Mouse (Mus musculus) CH12F3 (cell line): ENCODE results near the gene Il33.
"Not testable (repeated sequence)": the region's sequence is repeated elsewhere in the genome, so short reads cannot be mapped to it uniquely, and the experiment has no call there.

Experiments
- in situ Hi-C: fragments of 300-500 bp; cut with MboI; formaldehyde crosslinking; loops from 2 replicates; pipeline ENCODE4 v1.14.3; 2020; ENCODE audit warnings: low sequenced_read_pairs

Gene Il33

DNA sequence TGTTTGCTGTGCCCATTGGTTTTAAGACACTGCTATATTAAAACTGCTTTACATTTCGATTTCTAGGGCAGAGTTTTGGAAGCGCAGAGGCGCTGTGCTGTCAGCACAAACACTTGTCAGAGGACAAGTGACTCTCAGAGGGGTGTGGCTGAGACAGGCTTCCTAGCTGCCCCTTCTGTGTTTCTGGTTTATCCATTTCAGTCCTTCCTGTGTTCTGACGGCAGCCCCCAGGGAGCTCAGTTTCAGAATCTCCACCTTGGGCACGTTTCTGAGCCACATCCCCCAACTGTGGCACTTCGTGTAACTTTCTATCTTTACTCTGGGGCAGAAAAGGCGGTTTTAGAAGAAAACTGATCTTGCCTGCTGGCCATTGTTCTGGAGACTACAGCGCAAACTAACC lies 12.5 kb downstream of the Il33 start:
- in situ Hi-C loops: no loop called here

DNA sequence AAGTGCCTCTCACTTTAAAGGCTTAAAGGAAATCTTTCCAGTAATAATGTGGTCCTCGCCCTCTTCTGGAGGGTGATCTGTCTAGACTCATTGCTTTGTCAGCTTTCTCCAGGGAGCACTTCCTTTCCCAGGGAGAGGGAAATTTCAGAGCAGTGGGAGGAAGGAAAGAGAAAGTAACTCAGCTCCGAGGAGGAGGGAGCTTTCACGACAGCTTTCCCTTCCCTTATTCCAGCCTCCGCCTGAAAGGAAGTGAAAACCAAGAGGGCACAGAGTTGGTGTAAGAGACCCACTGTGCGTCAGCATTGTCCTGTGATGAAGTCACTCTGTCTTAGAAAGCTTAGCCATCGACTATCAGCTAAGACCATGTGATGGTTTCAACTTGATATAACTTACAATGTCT lies 15.3 kb downstream of the Il33 start:
- in situ Hi-C loops: no loop called here

DNA sequence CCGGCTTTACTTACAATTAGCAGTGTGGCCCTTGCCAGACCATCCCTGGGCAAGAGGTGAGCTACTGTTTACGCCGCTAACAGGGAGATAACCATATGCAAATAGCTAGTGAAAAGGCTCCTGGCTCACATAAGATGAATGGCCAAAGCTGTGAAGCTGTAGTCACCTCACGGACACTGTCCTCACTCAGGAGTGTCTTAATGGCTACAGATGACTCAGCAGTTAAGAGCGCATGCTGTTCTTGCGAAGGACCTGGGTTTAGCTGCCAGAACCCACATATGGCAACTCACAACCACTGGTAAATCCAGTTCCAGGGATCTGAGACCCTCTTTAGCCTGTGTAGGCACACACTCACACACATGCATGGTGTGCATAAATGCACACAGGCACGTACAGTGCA lies 16.3 kb downstream of the Il33 start:
- in situ Hi-C loops: no loop called here

DNA sequence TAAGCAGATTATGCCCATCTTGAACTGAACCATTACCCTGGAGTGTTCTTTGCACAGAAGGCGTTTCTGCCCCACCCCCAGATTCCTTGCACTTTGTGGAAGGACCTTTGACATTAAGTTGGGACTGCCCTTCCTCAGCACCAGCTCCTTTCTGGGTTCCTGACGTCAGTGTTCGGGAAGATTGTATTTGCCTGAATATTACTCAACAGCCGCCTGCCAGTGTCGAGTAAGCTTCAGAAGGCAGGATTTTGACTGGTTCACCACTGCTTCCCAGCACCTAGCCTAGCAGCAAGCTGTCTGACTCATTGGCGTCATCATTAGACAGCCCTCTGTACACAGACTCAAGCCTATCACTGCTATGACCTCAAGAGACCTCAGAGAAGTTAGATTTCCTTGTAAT lies 17.4 kb downstream of the Il33 start:
- in situ Hi-C loops: no loop called here

DNA sequence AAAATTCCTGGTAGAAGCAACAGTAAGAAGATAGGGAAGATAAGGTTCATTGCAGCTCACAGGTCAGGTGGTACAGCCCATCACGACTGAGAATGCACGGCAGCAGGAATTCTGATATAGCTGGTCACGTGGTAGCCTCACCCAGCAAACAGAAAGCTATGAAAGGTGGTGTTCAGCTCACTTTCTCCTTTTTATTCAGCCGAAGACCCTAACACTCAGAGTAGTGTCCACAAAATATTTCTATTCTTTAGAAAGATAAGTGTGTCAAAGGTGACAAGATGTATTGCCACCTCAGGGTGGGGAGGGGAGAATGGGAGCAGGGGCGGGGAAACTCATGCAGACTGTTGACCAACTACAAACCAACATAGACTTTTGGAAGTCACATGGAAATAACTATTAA lies 19.5 kb downstream of the Il33 start:
- in situ Hi-C loops: no loop called here

DNA sequence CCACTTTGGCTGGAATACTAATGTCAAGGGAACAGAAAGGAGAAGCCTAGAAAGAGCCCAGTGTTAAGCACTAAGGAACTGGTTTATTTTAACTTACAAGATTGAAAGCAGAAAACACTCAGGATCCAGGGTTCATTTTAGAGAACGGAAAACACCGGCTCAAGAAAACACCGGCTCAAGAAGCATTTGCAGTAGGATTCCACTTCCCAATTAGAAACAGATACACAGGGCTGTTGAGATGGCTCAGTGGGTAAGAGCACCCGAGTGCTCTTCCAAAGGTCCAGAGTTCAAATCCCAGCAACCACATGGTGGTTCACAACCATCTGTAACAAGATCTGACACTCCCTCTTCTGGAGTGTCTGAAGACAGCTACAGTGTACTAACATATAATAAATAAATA lies 20.0 kb downstream of the Il33 start:
- in situ Hi-C loops: not testable (repeated sequence)

DNA sequence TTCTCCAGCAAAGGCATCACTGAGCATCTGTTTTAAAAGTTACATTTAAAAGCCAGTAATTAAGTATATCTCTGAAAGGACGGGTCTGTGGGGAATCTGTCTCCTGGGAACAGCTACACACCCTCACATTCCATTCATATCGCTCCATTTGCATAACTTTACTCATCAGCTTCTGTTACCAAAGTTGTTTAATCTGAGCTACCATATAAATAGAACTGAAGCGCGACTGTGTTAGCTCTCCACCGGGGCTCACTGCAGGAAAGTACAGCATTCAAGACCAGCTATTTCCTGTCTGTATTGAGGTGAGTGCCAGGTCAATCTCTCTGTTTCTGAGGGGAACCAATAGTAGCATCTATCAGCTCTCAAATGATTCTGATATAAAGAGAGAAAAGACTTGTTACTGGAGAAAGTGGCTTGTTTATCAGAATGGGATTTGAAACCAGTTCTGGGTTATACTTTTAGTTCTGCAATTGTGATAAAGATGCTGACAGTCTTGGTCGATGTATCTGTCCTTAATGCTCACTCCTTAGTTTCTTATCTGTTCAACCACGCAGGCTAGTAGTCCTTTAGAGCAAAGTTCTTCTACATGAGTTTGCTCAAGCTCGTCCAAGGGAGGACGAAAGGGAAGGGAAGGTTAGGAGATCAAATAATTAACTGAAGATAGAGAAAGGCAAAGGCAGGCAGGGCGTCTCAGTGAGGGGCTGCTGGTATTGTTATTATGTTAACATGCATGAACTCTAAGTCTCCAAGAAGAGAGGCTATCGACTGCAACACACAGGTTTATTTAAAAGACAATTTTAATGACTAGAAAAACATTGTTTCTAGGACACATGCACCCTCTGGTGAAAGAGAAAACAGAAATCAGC lies 20.9 kb downstream of the Il33 start:
- in situ Hi-C loops: no loop called here

DNA sequence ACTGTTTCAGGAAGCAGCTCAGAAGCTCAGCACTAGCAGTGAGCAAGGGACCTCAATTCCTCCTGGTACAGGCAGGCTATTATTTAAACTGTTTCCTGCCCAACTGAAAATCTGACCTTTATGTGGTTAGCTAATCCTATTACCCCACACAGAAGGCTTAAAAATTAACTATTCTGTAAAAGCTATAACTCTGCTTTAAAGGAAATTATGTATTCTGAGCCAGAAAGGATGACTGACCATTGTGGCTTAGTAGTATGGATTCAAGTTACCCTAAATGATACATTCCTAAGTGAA lies 21.5 kb downstream of the Il33 start:
- in situ Hi-C loops: no loop called here

DNA sequence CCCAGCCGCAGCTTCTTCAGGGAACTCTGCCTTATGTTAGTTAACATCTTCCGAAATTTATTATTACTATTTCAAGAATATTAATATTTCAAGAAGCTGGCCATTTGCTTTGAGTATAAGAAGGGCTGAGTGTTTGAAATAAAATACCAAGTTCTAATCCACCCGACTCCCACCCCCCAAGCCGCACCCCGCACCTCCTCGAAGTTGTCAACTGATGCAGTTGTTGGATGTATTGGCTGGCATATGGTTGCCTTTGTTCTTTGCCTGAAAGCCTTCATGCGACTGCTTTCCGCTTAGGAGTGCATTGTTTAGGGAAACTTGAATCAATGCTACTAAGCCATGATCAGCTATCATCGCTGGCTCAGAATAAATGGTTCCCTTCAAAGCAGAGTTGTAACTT lies 22.1 kb downstream of the Il33 start:
- in situ Hi-C loops: no loop called here

DNA sequence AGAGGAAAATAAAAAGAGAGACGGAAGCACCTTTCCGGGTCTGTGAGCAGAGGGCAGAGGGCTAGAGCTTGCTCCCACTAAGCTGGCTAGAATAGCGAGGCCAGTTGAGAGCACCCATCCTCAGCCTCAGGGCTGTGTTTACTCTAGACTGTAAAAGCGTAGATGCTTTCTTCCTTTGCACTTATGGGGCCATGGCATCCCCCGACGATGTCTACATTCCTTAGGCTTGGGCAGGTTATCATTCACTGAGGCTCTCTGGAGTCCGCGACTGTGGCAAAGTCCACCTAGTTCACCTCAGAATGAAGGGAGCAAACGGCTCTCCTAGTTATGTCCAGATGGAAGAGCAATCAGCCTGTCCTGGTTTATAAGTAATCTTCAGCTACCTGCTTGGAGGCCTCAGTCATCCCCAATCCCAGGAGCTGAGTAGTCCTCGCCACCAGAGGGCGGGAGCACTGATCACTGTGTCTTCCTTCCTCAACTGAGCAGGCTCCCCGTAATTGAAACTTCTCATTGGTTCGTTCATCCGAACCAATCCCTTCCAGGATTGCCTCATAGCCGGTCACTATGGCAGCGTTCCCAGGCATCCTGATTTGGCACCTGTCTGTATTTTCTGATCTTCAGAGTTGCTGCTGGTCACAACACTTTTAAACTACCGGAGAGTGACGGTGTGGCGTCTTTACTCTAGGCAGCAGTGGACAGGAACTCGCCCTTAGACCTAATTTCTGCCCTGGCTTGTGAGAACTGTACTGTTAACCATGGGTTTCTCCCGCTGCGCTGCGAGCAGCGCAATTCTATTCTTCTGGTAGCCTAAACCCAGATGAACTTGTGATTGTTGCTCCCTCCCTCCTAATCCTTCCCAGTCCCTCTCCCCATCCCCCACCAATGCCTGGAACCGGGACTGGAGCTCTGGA lies 23.2 kb downstream of the Il33 start:
- in situ Hi-C loops: no loop called here

DNA sequence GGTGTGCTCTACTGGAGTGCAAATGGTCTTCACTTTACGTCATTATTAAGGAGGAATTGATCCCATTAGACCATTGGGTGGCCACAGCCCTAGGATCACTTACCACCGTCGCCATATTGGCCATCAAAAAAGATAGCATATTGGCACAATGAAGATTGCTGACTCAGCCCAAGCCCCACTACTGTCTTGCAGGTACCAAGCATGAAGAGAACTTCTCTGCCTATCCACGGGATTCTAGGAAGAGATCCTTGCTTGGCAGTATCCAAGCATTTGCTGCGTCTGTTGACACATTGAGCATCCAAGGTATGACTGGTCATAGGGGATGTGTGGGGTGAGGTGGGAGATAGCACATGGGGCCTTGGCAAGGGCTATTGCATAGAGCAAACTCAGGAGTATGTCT lies 27.6 kb downstream of the Il33 start:
- in situ Hi-C loops: no loop called here

DNA sequence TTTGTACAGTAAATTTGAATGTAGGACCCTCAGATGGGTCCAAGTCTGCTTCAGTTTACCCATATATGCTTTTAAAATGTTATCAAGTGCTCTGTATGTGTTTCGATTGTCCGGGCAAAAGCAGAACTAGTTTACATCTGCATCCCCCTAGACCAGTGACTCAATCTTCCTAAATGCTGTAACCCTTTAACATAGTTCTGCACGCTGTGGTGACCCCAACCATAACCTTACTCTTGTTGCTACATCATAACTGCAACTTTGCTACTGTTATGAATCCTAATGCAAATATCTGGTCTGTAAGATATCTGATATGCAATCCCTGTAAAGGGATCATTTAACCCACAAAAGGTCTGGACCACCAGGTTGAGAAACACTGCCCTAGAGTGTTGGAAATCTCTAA lies 28.9 kb downstream of the Il33 start:
- in situ Hi-C loops: no loop called here

DNA sequence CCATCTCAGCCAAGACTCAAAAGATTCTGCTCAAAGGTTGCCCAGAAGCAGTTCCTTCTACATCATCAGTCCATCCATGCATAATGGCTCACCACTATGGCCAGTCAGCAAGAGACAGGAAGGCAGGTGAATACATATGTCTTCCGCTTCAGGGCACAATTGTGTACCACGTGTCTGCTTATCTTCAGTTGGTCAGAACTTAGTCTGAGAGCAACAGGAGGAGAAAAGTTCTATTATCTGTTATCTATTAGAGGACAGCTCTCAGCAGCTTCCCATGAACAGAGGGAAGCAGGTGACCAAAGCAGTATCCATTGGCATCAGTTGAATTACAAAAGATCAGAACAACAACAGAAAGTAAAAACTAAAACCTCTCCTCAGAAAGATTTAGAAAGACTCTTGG lies 30.5 kb downstream of the Il33 start:
- in situ Hi-C loops: no loop called here

DNA sequence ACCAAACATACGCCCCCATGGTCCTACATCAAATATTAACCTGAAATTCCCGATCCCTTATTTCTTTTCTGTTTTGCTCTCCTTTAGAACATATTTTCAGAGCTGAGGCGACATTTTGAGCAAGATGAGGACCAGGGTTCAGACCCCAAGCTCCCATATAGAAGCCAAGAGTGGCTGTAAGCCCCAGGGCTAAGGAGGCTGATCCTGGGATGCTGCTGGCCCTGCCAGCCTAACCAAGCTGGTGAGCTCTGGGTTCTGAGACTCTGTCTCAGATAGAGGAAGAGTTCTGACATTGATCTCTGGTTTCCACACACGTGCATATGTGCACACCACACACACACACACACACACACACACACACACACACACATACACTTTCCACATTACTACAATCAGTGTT lies 36.0 kb downstream of the Il33 start:
- in situ Hi-C loops: no loop called here

DNA sequence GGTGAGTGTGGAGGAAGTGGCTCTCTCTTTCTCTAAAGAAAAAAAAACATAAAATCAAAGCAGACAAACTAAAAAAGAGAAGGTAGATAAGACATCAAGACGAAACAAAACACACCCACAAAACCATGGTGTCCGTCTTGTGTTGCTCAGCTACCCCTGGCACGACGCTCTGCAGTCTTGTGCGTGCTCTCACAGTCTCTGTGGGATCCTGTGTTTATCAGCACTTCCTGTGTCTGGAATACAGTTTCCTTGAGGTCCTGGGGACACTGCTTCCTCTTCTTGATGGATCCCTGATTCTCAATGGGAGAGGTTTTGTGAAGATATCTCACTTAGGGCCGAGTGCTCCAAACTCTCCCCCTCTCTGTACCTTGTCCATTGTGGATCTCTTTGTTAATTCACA lies 36.9 kb downstream of the Il33 start:
- in situ Hi-C loops: no loop called here

DNA sequence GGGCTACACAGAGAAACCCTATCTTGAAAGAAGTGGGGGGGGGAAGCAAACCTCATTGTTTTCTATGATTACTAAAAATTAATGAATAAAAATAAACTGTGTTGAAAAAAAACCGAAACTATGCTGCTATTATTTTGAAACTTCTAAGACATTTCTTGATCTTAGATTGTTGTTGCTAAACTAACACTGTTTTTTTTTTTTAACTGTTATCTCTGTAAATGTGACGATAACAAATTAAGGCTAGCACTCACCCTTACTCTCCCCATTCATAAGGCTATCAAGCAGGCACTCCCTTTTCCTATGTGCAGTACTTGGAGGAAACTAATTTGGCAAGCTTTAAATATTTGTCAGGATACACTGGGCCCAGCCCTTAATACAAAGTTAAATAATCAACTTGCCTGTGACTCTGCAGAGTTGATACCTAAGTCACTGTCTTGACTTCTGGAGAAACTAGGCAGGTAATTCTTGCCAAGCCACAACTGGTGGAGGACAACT lies 38.7 kb downstream of the Il33 start:
- in situ Hi-C loops: no loop called here

DNA sequence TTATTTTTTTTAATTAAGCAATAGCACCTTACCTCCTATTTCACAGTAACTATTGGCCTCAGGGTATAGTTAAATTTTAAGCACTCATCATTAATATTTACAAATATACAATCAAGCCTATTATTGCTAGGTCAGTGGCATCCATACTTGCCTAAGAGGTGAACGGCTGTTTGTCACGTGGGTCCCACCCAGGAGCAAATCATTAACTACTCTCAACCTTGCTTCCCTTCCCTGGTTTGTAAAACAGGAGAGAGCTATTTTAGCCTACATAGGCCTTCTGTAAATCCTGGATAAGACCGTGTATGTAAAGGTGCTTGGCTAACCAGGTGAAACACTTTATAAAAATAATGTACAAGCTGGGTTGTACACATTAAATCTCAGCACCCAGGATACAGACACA lies 43.0 kb downstream of the Il33 start:
- in situ Hi-C loops: no loop called here

DNA sequence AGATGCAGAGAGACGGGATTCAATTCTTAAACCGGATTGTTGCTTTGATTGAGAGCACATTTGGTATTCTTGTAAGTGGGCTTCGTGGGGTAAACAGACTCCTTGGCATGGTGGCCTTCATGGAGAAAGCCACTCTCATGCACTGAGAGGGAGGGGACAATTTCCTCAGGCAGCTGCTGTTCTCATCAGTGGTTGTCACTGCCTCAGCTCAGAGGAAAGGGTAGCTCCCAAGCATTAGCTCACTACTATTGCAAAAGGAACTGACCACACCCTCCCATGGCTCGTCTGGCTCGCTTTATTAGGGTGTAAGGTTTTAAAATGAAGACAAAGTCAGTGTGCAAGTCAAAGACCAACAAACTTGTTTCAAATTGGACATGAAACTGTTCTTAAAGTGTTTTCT lies 48.5 kb downstream of the Il33 start:
- in situ Hi-C loops: no loop called here

DNA sequence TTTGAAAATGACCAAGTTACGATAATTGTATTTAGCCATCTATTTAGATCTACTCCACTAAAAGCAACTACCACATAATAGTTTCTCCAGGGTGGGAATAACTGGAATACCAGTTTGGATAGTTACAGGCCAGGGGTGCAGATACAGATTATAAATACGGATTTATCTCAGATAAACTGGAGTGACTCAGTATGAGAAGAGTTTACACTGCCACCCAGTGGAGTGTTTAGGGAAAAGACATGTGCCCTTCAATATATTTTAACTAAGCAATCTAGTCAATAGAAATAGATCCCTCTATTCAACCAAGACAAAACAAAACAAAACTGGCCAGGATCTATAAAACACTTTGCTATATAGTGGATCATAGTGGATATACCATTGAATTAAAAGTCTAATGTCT lies 53.9 kb downstream of the Il33 start:
- in situ Hi-C loops: no loop called here

DNA sequence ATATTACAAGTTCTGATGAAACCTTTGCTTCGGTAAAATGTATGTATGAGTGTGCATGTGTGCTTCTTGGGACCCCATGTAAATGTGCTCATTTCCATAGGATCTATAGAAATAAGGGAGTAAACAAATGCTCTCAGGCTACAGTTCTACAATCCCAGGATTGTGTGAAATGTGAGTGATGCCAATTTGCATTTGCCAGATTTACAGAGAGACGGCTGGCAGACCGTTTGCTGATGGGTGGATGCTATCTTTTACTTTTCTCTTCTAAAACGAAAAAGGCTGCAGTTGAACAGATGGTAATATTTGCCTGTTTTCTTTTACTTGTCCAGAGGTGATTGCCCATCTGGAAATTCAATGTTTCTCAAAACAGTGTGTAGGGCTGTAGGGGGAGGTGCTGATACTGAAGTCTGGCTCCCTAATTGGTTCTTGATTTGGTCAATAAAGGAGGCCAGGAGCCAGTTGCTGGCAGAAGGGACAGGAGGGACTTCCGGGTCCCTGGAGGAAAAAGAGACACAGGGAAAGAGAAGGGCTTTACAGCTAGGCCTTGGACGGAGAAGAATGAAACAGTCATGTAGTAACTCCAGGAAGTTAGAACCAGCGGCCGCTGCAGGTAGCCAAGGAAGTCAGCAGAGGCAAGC lies 54.7 kb downstream of the Il33 start:
- in situ Hi-C loops: no loop called here

DNA sequence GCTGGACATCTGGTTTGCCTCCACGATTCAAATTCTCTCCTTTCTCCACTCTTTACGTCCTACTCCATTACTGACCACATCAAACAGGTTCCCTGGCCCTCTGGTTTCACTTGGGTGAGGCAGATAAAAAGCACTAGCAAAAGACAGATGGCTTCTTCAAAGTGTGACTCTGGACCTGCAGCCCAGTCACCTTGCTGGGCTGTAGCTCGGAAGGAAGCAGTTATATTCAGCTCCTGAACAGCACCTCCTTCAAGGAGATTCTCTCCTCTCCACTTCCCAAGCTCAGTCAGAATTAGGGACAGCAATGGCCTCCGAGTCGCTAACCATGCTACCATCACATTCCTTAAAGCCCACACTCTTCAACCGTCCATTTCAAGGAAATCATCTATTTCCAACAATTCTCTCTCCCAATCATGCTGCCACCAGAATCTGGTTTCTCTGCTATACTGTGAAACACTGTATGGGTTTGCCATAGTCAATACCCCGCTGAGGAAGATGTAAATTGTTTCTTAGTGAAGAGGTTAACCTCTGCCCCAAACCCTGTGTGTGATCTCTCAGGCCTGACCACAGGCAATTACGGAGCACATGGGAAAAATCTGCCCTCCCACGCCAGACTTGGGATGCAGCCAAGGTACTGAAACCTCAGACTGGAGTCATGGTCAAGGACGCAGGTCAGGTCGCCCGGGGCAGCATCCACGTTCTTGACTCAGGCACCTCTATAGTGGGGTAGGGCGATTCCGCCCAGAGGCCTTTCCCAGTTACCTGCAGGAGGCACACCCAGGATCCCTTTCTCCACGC lies 59.5 kb downstream of the Il33 start:
- in situ Hi-C loops: no loop called here
